Mouse (Mus musculus): ENCODE measurements around the gene Ctps. TPM values are rescaled to one million over a fixed set of nuclear protein-coding genes. Genes with fewer than 3 reads are reported as not detected.
A peak's percentile ranks its signal among the peaks of the same experiment; 100 is the strongest.

The Ctps gene
- polyA plus RNA-seq, 1 experiment from 2014 or later, result 104 TPM

DNA sequence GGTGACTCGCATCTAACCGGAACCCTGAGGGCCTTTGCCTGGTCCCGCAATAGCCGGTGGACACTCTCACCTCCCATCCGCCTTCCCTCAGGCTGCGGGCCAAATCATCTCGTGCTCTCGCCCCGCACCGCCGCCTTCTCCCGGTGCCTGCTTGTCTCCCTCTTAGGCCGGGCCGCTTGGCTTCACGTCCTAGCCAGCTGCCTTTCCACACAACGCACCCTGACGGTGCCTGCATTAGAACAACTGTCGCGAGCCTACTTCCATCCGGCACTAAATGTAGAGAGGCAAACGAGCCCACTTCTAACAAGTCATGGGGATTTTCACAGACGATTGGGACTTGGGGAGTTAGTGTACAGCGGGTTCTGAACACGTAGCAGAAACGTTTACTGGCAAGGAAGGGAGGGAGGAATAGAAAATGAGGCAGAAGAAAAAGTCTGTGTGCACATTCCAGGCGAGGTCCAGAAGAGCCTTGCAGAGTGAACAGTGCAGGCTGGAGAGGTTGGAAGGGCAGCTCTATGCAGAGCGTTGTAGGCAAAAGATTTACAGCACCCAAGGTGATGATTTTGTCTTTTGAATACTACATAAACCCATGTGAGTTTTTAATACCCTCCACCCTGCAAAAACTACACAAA is 478 bp upstream of the Ctps start:
- WGBS, result 1% methylated on average over 27 of the region's 27 CpGs

DNA sequence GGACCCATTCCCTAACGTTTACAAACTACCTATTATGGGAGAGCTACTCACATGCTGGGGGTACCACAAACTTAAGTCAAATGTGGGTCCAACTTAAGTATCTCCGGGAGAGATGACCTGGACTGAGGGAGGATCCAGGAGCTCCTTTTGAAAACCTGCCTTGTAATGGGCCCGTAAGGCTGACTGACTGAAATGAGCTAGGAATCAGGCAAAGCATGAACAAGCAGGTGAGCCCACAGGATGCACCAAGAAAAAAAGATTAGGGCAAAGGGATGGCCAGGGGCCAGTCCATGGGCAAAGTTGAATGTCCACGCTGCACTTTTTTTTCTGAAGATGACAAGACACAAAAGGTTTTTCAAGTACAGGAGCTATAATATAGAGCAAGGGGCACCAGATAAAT is 1.1 kb downstream of the Ctps start:
- no peaks in the 10 kb centered on the region for H3K27me3 ChIP-seq (ENCODE audit: control insufficient read depth, insufficient read depth, low read length)
- peak overlapping the region; percentile 85 to 89 for H3K27ac ChIP-seq (replicated peaks in 1 of 2; ENCODE audit: control insufficient read depth in 1 of 2, insufficient read depth in 1 of 2, low read depth in 2 of 2, low read length in 2 of 2)
- peak overlapping the region; percentile 78 to 83 for H3K4me3 ChIP-seq (ENCODE audit: control insufficient read depth in 1 of 2, insufficient read depth in 1 of 2, low read depth in 1 of 2, low read length in 2 of 2)
- H3K4me1 ChIP-seq (ENCODE audit: control insufficient read depth in 2 of 2, insufficient read depth in 2 of 2, low read length in 2 of 2), result peaks cover 7 to 44% of the 10 kb centered on the region in 2 experiments
- 6% methylated on average over 4 of the region's 4 CpGs for WGBS
- peak overlapping the region; percentile 95 for H3K9ac ChIP-seq (ENCODE audit: low read length)
- peaks cover 17% of the 10 kb centered on the region for H3K36me3 ChIP-seq (ENCODE audit: control insufficient read depth, insufficient read depth, low read length)
- no peaks in the 10 kb centered on the region for H3K9me3 ChIP-seq (ENCODE audit: control insufficient read depth, low read length)
- peak overlapping the region; percentile 73 for H3K4me2 ChIP-seq (ENCODE audit: low read length)
- no peak for ATAC-seq (ENCODE audit: insufficient number of reproducible peaks, insufficient read depth, low FRiP score, low read depth)

More for the DNA sequence above, 478 bp upstream of the Ctps start:
- H3K4me2 ChIP-seq (ENCODE audit: low read length), result peak overlapping the region; percentile 73
- peak overlapping the region; percentile 78 to 83 for H3K4me3 ChIP-seq (ENCODE audit: control insufficient read depth in 1 of 2, insufficient read depth in 1 of 2, low read depth in 1 of 2, low read length in 2 of 2)
- no peaks in the 10 kb centered on the region for H3K27me3 ChIP-seq (ENCODE audit: control insufficient read depth, insufficient read depth, low read length)
- no peaks in the 10 kb centered on the region for H3K9me3 ChIP-seq (ENCODE audit: control insufficient read depth, low read length)
- peaks cover 2% of the 10 kb centered on the region; the same call in 1 of the 2 replicates for H3K36me3 ChIP-seq (ENCODE audit: control insufficient read depth, insufficient read depth, low read length)
- peak; percentile 34 for ATAC-seq (ENCODE audit: insufficient number of reproducible peaks, insufficient read depth, low FRiP score, low read depth)
- H3K4me1 ChIP-seq (ENCODE audit: control insufficient read depth in 2 of 2, insufficient read depth in 2 of 2, low read length in 2 of 2), result peaks cover 7 to 41% of the 10 kb centered on the region in 2 experiments
- H3K27ac ChIP-seq (replicated peaks in 1 of 2; ENCODE audit: control insufficient read depth in 1 of 2, insufficient read depth in 1 of 2, low read depth in 2 of 2, low read length in 2 of 2), result peak overlapping the region; percentile 84 to 85
- peak overlapping the region; percentile 95 for H3K9ac ChIP-seq (ENCODE audit: low read length)

DNA sequence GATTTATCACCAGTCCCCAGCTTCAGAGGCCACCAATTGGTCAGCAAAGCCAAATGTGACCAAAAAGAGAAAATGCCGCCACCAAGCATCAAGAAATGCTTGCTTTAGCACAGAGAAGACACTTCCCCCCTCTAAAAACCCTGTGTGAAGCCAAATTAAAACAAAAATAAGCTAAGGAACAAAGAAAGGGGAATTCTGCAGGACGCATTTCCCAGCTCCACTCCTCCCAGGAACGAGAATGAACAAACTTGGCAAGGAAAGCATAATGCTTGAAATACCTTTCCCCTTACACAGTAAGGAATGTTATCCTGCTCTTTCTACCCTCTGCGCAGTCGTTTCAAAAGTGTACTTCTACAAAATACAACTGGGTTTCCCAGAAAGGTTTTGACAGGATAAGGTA is 2.1 kb downstream of the Ctps start:
- Histone ChIP-seq H3K4me3 (ENCODE audit: control insufficient read depth in 1 of 2, insufficient read depth in 1 of 2, low read depth in 1 of 2, low read length in 2 of 2) (peak overlapping the region; percentile 14 to 78; a peak in 3 of 4 replicates), H3K27ac (replicated peaks in 1 of 2; ENCODE audit: control insufficient read depth in 1 of 2, insufficient read depth in 1 of 2, low read depth in 2 of 2, low read length in 2 of 2) (peak overlapping the region; percentile 85 to 90), H3K27me3 (ENCODE audit: control insufficient read depth, insufficient read depth, low read length) (no peaks in the 10 kb centered on the region), H3K9ac (ENCODE audit: low read length) (peak overlapping the region; percentile 95), H3K4me2 (ENCODE audit: low read length) (peak overlapping the region; percentile 73), H3K9me3 (ENCODE audit: control insufficient read depth, low read length) (no peaks in the 10 kb centered on the region), H3K36me3 (ENCODE audit: control insufficient read depth, insufficient read depth, low read length) (peaks cover 27% of the 10 kb centered on the region), H3K4me1 (ENCODE audit: control insufficient read depth in 2 of 2, insufficient read depth in 2 of 2, low read length in 2 of 2) (peaks cover 7 to 44% of the 10 kb centered on the region in 2 experiments)
- WGBS, result 7% methylated on average over 5 of the region's 5 CpGs
- 0 out of 2 replicates have a peak, but pooled peaks have one; percentile 18 for ATAC-seq (ENCODE audit: insufficient number of reproducible peaks, insufficient read depth, low FRiP score, low read depth)

DNA sequence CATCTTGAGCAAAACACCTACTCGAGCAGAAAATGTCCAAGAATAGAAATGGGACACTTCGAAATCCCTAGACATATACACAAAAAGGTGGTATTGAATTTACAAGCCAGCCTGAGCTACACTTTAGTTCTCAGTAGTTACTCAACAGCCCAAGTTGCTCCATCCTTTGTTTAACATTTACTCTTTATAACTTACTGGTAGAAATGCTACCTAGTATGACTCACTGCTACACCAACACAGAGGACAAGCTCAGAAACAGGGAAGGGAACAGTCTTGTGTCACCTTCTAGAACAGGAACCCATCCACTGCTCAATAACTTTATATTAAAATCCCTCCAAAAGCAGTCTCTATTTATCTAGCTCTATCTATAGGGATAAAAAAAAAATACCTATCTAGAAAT is 4.3 kb downstream of the Ctps start:
- no peak overlapping the region for H3K4me3 ChIP-seq (ENCODE audit: control insufficient read depth in 1 of 2, insufficient read depth in 1 of 2, low read depth in 1 of 2, low read length in 2 of 2)
- H3K27ac ChIP-seq (replicated peaks in 1 of 2; ENCODE audit: control insufficient read depth in 1 of 2, insufficient read depth in 1 of 2, low read depth in 2 of 2, low read length in 2 of 2), result no peak overlapping the region
- no peak overlapping the region for H3K9ac ChIP-seq (ENCODE audit: low read length)
- peaks cover 2 to 34% of the 10 kb centered on the region in 2 experiments; a peak in 3 of 4 replicates for H3K4me1 ChIP-seq (ENCODE audit: control insufficient read depth in 2 of 2, insufficient read depth in 2 of 2, low read length in 2 of 2)
- no peak for ATAC-seq (ENCODE audit: insufficient number of reproducible peaks, insufficient read depth, low FRiP score, low read depth)
- H3K36me3 ChIP-seq (ENCODE audit: control insufficient read depth, insufficient read depth, low read length), result peaks cover 50% of the 10 kb centered on the region
- H3K4me2 ChIP-seq (ENCODE audit: low read length), result no peak overlapping the region
- 86% methylated on average over 2 of the region's 2 CpGs for WGBS
- H3K27me3 ChIP-seq (ENCODE audit: control insufficient read depth, insufficient read depth, low read length), result no peaks in the 10 kb centered on the region
- no peaks in the 10 kb centered on the region for H3K9me3 ChIP-seq (ENCODE audit: control insufficient read depth, low read length)

DNA sequence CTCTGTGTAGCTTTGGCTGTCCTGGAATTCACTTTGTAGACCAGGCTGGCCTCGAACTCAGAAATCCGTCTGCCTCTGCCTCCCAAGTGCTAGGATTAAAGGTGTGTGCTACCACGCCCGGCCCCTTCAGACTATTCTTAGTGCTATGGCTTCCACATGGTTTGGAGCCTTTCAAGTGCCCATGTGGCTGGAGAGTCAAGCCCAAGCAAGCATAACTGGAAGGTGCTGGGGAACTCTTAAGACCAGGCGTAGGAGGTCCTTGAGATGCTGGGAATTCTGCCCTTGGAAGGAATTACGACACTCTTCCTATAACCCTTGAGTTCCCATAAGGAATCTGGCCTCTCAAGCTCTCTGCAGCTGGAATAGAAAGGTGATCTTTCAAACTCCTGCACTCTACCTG is 13.5 kb downstream of the Ctps start:
- WGBS, result 85% methylated on average over 6 of the region's 6 CpGs
- Histone ChIP-seq H3K4me1 (ENCODE audit: control insufficient read depth in 2 of 2, insufficient read depth in 2 of 2, low read length in 2 of 2) (no peaks in the 10 kb centered on the region), H3K27me3 (ENCODE audit: control insufficient read depth, insufficient read depth, low read length) (no peaks in the 10 kb centered on the region), H3K9ac (ENCODE audit: low read length) (no peak overlapping the region), H3K36me3 (ENCODE audit: control insufficient read depth, insufficient read depth, low read length) (peaks cover 99% of the 10 kb centered on the region), H3K4me2 (ENCODE audit: low read length) (no peak overlapping the region), H3K9me3 (ENCODE audit: control insufficient read depth, low read length) (no peaks in the 10 kb centered on the region), H3K4me3 (ENCODE audit: control insufficient read depth in 1 of 2, insufficient read depth in 1 of 2, low read depth in 1 of 2, low read length in 2 of 2) (no peak overlapping the region), H3K27ac (replicated peaks in 1 of 2; ENCODE audit: control insufficient read depth in 1 of 2, insufficient read depth in 1 of 2, low read depth in 2 of 2, low read length in 2 of 2) (no peak overlapping the region)
- ATAC-seq (ENCODE audit: insufficient number of reproducible peaks, insufficient read depth, low FRiP score, low read depth), result no peak

DNA sequence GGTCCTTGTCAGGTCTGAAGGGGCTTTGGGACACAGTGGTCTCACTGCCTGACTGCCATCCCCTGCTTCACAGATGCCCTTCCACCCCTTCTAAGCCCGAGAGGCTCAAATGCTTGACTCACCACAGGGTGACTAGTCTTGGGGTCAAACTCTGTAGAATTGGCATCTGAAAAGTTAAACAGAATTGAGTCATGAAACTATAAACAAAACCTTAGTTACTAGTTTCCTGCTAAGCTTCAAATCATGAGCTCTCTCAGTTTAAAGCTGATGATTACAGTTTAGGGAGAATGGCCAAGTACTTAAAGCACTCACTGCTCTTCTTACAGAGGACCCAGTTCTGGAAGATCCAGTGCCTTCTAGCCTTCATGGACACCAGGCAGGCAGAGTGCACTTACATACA is 25.2 kb downstream of the Ctps start:
- Histone ChIP-seq H3K4me1 (ENCODE audit: control insufficient read depth in 2 of 2, insufficient read depth in 2 of 2, low read length in 2 of 2) (no peaks in the 10 kb centered on the region), H3K36me3 (ENCODE audit: control insufficient read depth, insufficient read depth, low read length) (peaks cover 100% of the 10 kb centered on the region), H3K4me2 (ENCODE audit: low read length) (no peak overlapping the region), H3K9ac (ENCODE audit: low read length) (no peak overlapping the region), H3K27ac (replicated peaks in 1 of 2; ENCODE audit: control insufficient read depth in 1 of 2, insufficient read depth in 1 of 2, low read depth in 2 of 2, low read length in 2 of 2) (no peak overlapping the region), H3K4me3 (ENCODE audit: control insufficient read depth in 1 of 2, insufficient read depth in 1 of 2, low read depth in 1 of 2, low read length in 2 of 2) (no peak overlapping the region), H3K27me3 (ENCODE audit: control insufficient read depth, insufficient read depth, low read length) (no peaks in the 10 kb centered on the region), H3K9me3 (ENCODE audit: control insufficient read depth, low read length) (no peaks in the 10 kb centered on the region)
- WGBS, result 91% methylated on average over 1 of the region's 1 CpGs
- ATAC-seq (ENCODE audit: insufficient number of reproducible peaks, insufficient read depth, low FRiP score, low read depth), result no peak

DNA sequence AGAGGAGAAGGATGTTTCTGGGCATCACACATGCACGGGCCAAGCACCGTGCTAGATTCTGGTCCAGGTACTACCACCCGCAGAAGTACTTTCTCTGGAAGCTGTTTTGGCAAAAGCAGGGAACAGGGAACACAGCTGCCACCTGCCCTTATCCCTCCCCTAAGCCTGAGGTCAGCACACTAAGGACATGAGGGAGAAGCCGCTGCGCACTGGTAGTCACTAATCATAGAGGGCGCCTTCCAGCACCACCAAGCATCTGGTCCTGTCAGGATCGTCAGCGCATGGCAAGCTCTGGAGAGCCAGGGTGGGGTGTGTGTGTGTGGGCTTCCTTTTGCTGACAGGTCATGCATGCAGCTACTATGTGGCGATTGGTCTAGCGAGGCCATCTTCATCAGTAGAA is 31.4 kb downstream of the Ctps start:
- peaks cover 62% of the 10 kb centered on the region for H3K36me3 ChIP-seq (ENCODE audit: control insufficient read depth, insufficient read depth, low read length)

DNA sequence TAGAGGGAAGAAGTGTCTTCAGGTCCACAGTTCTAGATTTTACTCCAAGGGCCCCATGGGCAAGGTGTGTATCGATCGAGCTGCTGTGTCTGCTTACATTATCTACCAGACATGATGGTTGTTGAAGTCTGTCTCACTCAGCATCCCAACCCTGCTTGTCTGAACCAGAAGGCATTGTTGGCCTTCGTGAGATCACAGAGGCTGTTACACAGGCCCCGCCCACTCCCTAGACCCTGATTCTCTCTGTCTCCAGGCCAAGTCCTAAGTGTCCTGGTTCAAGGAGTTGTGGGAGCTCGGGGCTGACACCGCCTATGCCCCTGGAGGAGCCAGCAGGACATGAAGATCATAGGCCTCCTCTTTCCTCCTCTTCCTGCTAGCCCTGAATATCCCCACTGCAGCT is 38.1 kb downstream of the Ctps start, which contains the start of gene Slfnl1:
Slfnl1 (plus strand) TSS at position 246 of the 400 bp plus-strand sequence.
- Histone ChIP-seq H3K27me3 (ENCODE audit: control insufficient read depth, insufficient read depth, low read length) (no peaks in the 10 kb centered on the region), H3K4me1 (ENCODE audit: control insufficient read depth in 2 of 2, insufficient read depth in 2 of 2, low read length in 2 of 2) (no peaks in the 10 kb centered on the region), H3K4me2 (ENCODE audit: low read length) (no peak within 1 kb of the TSS), H3K9me3 (ENCODE audit: control insufficient read depth, low read length) (no peaks in the 10 kb centered on the region), H3K36me3 (ENCODE audit: control insufficient read depth, insufficient read depth, low read length) (peaks cover 67% of the 10 kb centered on the region), H3K4me3 (ENCODE audit: control insufficient read depth in 1 of 2, insufficient read depth in 1 of 2, low read depth in 1 of 2, low read length in 2 of 2) (no peak within 1 kb of the TSS), H3K27ac (replicated peaks in 1 of 2; ENCODE audit: control insufficient read depth in 1 of 2, insufficient read depth in 1 of 2, low read depth in 2 of 2, low read length in 2 of 2) (no peak within 1 kb of the TSS), H3K9ac (ENCODE audit: low read length) (no peak within 1 kb of the TSS)
- ATAC-seq (ENCODE audit: insufficient number of reproducible peaks, insufficient read depth, low FRiP score, low read depth), result no peak
- WGBS, result 86% methylated on average over 6 of the region's 6 CpGs

More for the DNA sequence above, 31.4 kb downstream of the Ctps start:
- Histone ChIP-seq H3K4me1 (ENCODE audit: control insufficient read depth in 2 of 2, insufficient read depth in 2 of 2, low read length in 2 of 2) (no peaks in the 10 kb centered on the region), H3K27me3 (ENCODE audit: control insufficient read depth, insufficient read depth, low read length) (no peaks in the 10 kb centered on the region), H3K27ac (replicated peaks in 1 of 2; ENCODE audit: control insufficient read depth in 1 of 2, insufficient read depth in 1 of 2, low read depth in 2 of 2, low read length in 2 of 2) (no peak overlapping the region), H3K4me3 (ENCODE audit: control insufficient read depth in 1 of 2, insufficient read depth in 1 of 2, low read depth in 1 of 2, low read length in 2 of 2) (no peak overlapping the region), H3K9me3 (ENCODE audit: control insufficient read depth, low read length) (no peaks in the 10 kb centered on the region), H3K4me2 (ENCODE audit: low read length) (no peak overlapping the region), H3K9ac (ENCODE audit: low read length) (no peak overlapping the region)
- no peak; the same call in 1 of the 2 replicates for ATAC-seq (ENCODE audit: insufficient number of reproducible peaks, insufficient read depth, low FRiP score, low read depth)
- 93% methylated on average over 10 of the region's 10 CpGs for WGBS

Measured in heart, embryonic 14.5 days (tissue).